Mouse (Mus musculus): ENCODE results near the gene Csrnp1. TPM values are rescaled to one million over a fixed set of nuclear protein-coding genes. Genes with fewer than 3 reads are reported as not detected.

The Csrnp1 gene
- polyA plus RNA-seq, 1 experiment from 2014 or later, result 0.75 TPM

DNA sequence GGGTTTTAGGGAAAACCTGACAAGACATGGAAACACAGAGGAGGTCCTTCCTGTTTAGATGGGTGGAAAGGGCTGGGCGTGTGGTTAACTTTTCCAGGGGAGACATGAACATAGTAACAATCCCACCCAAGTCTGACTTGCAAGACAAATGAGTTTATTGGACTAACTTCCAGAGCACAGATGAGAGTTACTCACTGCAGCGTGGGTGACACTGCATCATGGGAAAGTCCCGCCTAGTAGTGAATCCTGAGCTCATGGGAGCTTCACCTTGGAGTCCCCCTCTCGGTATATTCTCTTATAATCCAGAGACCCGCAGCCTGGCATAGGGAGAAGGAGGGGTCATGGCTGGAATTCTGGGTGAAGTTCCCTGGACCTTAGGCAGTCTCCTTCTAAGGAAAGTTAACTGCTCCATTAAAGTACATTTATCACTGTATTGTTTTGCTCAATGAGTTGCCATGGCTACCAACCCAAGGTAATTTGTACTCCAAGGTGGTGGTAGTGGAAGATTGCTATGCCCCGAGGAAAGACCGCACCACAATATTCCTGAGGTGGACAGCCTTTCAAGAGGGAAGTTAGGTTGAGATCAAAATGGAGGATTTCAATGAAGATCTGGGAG lies 24.9 kb upstream of the Csrnp1 start:
- no peaks in the 10 kb centered on the region for H3K36me3 ChIP-seq (ENCODE audit: control insufficient read depth, insufficient read depth, low read length)
- H3K27ac ChIP-seq (ENCODE audit: low read length), result no peak overlapping the region
- no peak overlapping the region for H3K4me3 ChIP-seq (ENCODE audit: low read depth, low read length)
- H3K9ac ChIP-seq (ENCODE audit: low read depth, low read length), result no peak overlapping the region
- H3K27me3 ChIP-seq (ENCODE audit: control insufficient read depth, insufficient read depth, low read depth, low read length), result 0 out of 2 replicates have a peak, but pooled peaks cover 3% of the 10 kb centered on the region
- 83% methylated on average over 7 of the region's 7 CpGs for WGBS
- H3K4me2 ChIP-seq (ENCODE audit: low read length), result no peak overlapping the region
- no peaks in the 10 kb centered on the region for H3K4me1 ChIP-seq (ENCODE audit: control insufficient read depth, insufficient read depth, low read length)
- no peak for ATAC-seq
- H3K9me3 ChIP-seq (replicated peaks; ENCODE audit: control insufficient read depth, low read length, poor library complexity, severe bottlenecking), result no peaks in the 10 kb centered on the region

- no peak for ATAC-seq
- 85% methylated on average over 1 of the region's 1 CpGs for WGBS
- Histone ChIP-seq H3K4me1 (ENCODE audit: control insufficient read depth, insufficient read depth, low read length) (no peaks in the 10 kb centered on the region), H3K36me3 (ENCODE audit: control insufficient read depth, insufficient read depth, low read length) (no peaks in the 10 kb centered on the region), H3K27ac (ENCODE audit: low read length) (no peak overlapping the region), H3K4me2 (ENCODE audit: low read length) (no peak overlapping the region), H3K27me3 (ENCODE audit: control insufficient read depth, insufficient read depth, low read depth, low read length) (no peaks in the 10 kb centered on the region), H3K9me3 (replicated peaks; ENCODE audit: control insufficient read depth, low read length, poor library complexity, severe bottlenecking) (no peaks in the 10 kb centered on the region), H3K4me3 (ENCODE audit: low read depth, low read length) (no peak overlapping the region), H3K9ac (ENCODE audit: low read depth, low read length) (no peak overlapping the region)
Measured at GRCm38 (mm10) chr9:120007833-120008232, 23.4 kb upstream of the Csrnp1 start.

GRCm38 (mm10) chr9:120005936-120006335 lies 21.5 kb upstream of the Csrnp1 start:
- WGBS, result 77% methylated on average over 3 of the region's 3 CpGs
- no peaks in the 10 kb centered on the region for H3K36me3 ChIP-seq (ENCODE audit: control insufficient read depth, insufficient read depth, low read length)
- ATAC-seq, result no peak
- H3K9ac ChIP-seq (ENCODE audit: low read depth, low read length), result no peak overlapping the region
- H3K9me3 ChIP-seq (replicated peaks; ENCODE audit: control insufficient read depth, low read length, poor library complexity, severe bottlenecking), result no peaks in the 10 kb centered on the region
- no peaks in the 10 kb centered on the region for H3K4me1 ChIP-seq (ENCODE audit: control insufficient read depth, insufficient read depth, low read length)
- no peak overlapping the region for H3K4me3 ChIP-seq (ENCODE audit: low read depth, low read length)
- no peak overlapping the region for H3K27ac ChIP-seq (ENCODE audit: low read length)
- no peak overlapping the region for H3K4me2 ChIP-seq (ENCODE audit: low read length)
- no peaks in the 10 kb centered on the region; the same call in 1 of the 2 replicates for H3K27me3 ChIP-seq (ENCODE audit: control insufficient read depth, insufficient read depth, low read depth, low read length)

DNA sequence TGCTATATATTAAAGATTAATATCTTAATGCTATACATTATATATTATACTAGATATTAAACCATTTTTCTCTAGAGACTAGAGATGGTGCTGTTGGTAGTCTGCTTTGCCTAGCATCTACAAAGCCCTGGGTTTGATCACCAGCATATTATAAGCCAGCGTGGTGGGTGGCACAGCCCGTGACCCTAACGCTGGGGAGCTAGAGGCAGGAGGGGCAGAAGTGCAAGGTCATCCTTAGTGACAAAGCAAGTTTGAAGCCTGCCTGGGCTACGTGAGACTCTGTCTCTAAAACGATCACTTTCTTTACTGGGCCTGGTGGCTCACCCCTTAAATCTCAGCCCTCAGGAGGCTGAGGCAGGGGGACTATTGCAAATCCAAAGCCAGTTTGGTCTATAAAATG lies 18.4 kb upstream of the Csrnp1 start:
- ATAC-seq, result no peak
- no peaks in the 10 kb centered on the region; the same call in 1 of the 2 replicates for H3K27me3 ChIP-seq (ENCODE audit: control insufficient read depth, insufficient read depth, low read depth, low read length)
- no peak overlapping the region for H3K4me2 ChIP-seq (ENCODE audit: low read length)
- H3K9ac ChIP-seq (ENCODE audit: low read depth, low read length), result no peak overlapping the region
- H3K27ac ChIP-seq (ENCODE audit: low read length), result no peak overlapping the region
- H3K9me3 ChIP-seq (replicated peaks; ENCODE audit: control insufficient read depth, low read length, poor library complexity, severe bottlenecking), result no peaks in the 10 kb centered on the region
- WGBS, result 76% methylated on average over 5 of the region's 5 CpGs
- H3K4me3 ChIP-seq (ENCODE audit: low read depth, low read length), result no peak overlapping the region
- no peaks in the 10 kb centered on the region for H3K36me3 ChIP-seq (ENCODE audit: control insufficient read depth, insufficient read depth, low read length)
- no peaks in the 10 kb centered on the region for H3K4me1 ChIP-seq (ENCODE audit: control insufficient read depth, insufficient read depth, low read length)

GRCm38 (mm10) chr9:120001945-120002725 lies 17.7 kb upstream of the Csrnp1 start:
- ATAC-seq, result no peak
- Histone ChIP-seq H3K9me3 (replicated peaks; ENCODE audit: control insufficient read depth, low read length, poor library complexity, severe bottlenecking) (no peaks in the 10 kb centered on the region), H3K36me3 (ENCODE audit: control insufficient read depth, insufficient read depth, low read length) (no peaks in the 10 kb centered on the region), H3K27ac (ENCODE audit: low read length) (no peak overlapping the region), H3K27me3 (ENCODE audit: control insufficient read depth, insufficient read depth, low read depth, low read length) (no peaks in the 10 kb centered on the region; the same call in 1 of the 2 replicates), H3K4me2 (ENCODE audit: low read length) (peak overlapping the region; percentile 54), H3K4me1 (ENCODE audit: control insufficient read depth, insufficient read depth, low read length) (no peaks in the 10 kb centered on the region), H3K9ac (ENCODE audit: low read depth, low read length) (peak overlapping the region; percentile 46), H3K4me3 (ENCODE audit: low read depth, low read length) (peak overlapping the region; percentile 28)
- WGBS, result 9% methylated on average over 31 of the region's 31 CpGs

GRCm38 (mm10) chr9:120000761-120001160 lies 16.3 kb upstream of the Csrnp1 start:
- 82% methylated on average over 5 of the region's 5 CpGs for WGBS
- Histone ChIP-seq H3K27me3 (ENCODE audit: control insufficient read depth, insufficient read depth, low read depth, low read length) (no peaks in the 10 kb centered on the region; the same call in 1 of the 2 replicates), H3K27ac (ENCODE audit: low read length) (no peak overlapping the region), H3K4me3 (ENCODE audit: low read depth, low read length) (no peak overlapping the region), H3K9me3 (replicated peaks; ENCODE audit: control insufficient read depth, low read length, poor library complexity, severe bottlenecking) (no peaks in the 10 kb centered on the region), H3K4me2 (ENCODE audit: low read length) (no peak overlapping the region), H3K9ac (ENCODE audit: low read depth, low read length) (no peak overlapping the region), H3K4me1 (ENCODE audit: control insufficient read depth, insufficient read depth, low read length) (no peaks in the 10 kb centered on the region), H3K36me3 (ENCODE audit: control insufficient read depth, insufficient read depth, low read length) (no peaks in the 10 kb centered on the region)
- no peak for ATAC-seq

DNA sequence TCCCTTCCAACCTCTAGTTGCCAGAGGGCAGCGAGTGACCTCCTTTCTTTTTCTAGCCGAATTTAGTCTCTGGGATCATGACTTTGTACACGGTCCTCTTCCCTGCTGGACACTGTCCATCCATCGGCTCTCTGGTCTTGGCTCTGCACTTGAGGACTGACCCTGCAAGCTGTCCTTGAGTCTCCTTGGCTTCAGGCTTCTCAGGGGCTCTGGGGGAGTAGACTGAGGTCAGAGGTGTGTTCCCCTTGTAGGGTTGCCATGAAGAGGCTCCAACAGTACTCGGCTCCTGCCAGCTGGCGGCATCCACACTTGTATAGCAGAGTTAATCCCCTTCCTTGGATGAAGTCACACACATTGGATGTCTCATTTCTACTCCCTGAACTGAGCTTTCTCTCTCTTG lies 15.2 kb upstream of the Csrnp1 start:
- WGBS, result 66% methylated on average over 6 of the region's 6 CpGs
- Histone ChIP-seq H3K4me1 (ENCODE audit: control insufficient read depth, insufficient read depth, low read length) (no peaks in the 10 kb centered on the region), H3K9ac (ENCODE audit: low read depth, low read length) (no peak overlapping the region), H3K27me3 (ENCODE audit: control insufficient read depth, insufficient read depth, low read depth, low read length) (no peaks in the 10 kb centered on the region; the same call in 1 of the 2 replicates), H3K27ac (ENCODE audit: low read length) (no peak overlapping the region), H3K36me3 (ENCODE audit: control insufficient read depth, insufficient read depth, low read length) (no peaks in the 10 kb centered on the region), H3K4me3 (ENCODE audit: low read depth, low read length) (no peak overlapping the region), H3K9me3 (replicated peaks; ENCODE audit: control insufficient read depth, low read length, poor library complexity, severe bottlenecking) (no peaks in the 10 kb centered on the region), H3K4me2 (ENCODE audit: low read length) (no peak overlapping the region)
- no peak for ATAC-seq

DNA sequence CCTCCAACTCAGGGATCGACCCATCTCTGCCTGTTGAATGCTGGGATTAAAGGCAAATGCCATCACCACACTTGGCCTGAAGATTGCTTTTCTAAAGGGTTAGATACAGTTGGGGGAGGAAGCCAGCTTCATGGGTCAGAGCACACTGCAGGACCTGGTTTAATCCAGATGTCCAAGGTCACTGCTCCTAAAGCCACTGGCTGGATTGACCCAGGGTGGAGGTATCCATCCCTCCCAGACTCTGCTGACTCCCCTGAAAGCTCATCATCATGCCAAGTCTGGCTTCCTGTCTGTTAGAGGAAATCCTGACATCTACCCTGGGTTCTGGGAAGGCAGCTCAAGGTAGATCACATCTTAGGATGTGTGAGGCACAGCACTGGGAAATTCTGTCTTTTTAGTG lies 14.3 kb upstream of the Csrnp1 start:
- Histone ChIP-seq H3K27me3 (ENCODE audit: control insufficient read depth, insufficient read depth, low read depth, low read length) (no peaks in the 10 kb centered on the region; the same call in 1 of the 2 replicates), H3K36me3 (ENCODE audit: control insufficient read depth, insufficient read depth, low read length) (no peaks in the 10 kb centered on the region), H3K4me2 (ENCODE audit: low read length) (no peak overlapping the region), H3K27ac (ENCODE audit: low read length) (no peak overlapping the region), H3K4me1 (ENCODE audit: control insufficient read depth, insufficient read depth, low read length) (no peaks in the 10 kb centered on the region), H3K9ac (ENCODE audit: low read depth, low read length) (no peak overlapping the region), H3K4me3 (ENCODE audit: low read depth, low read length) (no peak overlapping the region), H3K9me3 (replicated peaks; ENCODE audit: control insufficient read depth, low read length, poor library complexity, severe bottlenecking) (no peaks in the 10 kb centered on the region)
- 72% methylated on average over 1 of the region's 1 CpGs for WGBS
- ATAC-seq, result no peak

DNA sequence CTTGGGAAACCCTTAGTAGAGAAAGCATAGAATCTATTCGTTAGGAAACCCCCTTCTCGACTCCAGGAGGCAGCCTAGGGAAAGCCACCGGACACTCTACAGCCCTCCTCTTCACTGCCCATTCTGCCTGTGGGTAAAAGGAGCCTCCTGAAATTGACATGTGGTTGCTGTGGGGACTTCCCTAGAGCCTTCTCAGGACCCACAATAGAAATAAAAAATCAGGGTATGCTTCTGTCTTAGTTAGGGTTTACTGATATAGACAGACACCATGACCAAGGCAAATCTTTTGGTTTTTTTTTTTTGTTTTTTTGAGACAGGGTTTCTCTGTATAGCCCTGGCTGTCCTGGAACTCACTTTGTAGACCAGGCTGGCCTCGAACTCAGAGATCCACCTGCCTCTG lies 11.6 kb upstream of the Csrnp1 start:
- Histone ChIP-seq H3K9me3 (replicated peaks; ENCODE audit: control insufficient read depth, low read length, poor library complexity, severe bottlenecking) (no peaks in the 10 kb centered on the region), H3K36me3 (ENCODE audit: control insufficient read depth, insufficient read depth, low read length) (no peaks in the 10 kb centered on the region), H3K27me3 (ENCODE audit: control insufficient read depth, insufficient read depth, low read depth, low read length) (no peaks in the 10 kb centered on the region; the same call in 1 of the 2 replicates), H3K9ac (ENCODE audit: low read depth, low read length) (no peak overlapping the region), H3K4me2 (ENCODE audit: low read length) (no peak overlapping the region), H3K4me1 (ENCODE audit: control insufficient read depth, insufficient read depth, low read length) (no peaks in the 10 kb centered on the region), H3K27ac (ENCODE audit: low read length) (no peak overlapping the region), H3K4me3 (ENCODE audit: low read depth, low read length) (no peak overlapping the region)
- ATAC-seq, result no peak
- WGBS, result 80% methylated on average over 4 of the region's 4 CpGs
